Mouse (Mus musculus) adrenal gland, postnatal 25 days (tissue): ENCODE measurements at regions not wholly inside any gene's neighbourhood (a gene's known extent, or its start where the extent isn't known, plus 50 kb on each side); places are given as distances from the start of the nearest gene placed in this dataset.

Experiments used
- DNase-seq: peaks from one replicate; pipeline ENCODE4 v3.0.0; 2021; ENCODE audit warnings: mixed read lengths

DNA sequence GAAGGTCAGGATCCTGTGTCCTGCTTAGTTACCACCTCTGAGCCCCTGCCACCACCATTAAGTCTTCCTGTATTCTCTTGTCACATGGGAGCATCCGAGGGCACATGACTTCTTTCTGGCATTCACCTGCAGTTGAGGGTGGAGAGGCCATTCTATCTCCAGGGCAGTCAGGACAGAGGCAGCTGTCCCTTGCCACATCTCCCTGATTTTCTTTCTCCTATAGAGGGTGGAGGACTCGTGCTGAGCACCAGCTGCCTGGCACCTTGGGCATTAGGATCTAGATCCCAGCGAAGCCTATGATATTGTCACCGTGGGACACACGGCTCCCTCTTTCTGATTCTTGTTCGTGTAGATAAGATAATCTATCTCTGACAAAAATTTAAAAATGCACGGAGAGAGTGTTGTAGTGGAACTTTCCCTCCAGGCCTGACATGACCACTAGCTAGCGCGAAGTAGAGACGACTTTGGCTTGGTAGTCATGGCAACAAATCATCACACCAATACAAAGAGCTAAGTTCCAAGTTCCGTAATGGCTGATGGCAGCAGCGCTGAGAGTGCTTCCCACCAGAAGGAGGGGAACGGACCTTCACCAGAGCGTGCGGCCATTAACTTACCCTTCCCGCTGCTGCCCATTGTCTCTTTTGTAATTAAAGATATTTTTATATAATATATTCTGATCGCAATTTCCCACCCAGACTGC, 137.7 kb downstream of the Ipmk start:
- no peak for DNase-seq

DNA sequence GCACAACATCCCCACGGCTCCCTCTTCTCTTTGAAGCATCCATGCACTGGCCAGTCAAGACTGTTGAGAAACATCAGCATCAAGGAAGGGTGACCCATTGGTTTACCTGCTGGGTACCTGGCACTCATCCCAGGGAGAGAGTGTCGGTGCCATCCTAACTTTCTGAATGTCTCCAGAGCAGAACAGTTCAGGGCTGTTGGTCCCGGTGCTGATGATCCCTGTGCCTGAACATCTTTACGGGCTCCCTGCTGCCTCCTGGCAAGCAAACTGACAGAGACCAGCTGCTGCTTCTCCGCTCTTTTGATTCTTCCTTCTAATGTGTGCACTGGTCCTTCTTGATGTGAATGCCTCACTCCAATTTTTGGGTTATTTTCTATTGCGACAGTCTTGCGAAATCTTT, 142.2 kb downstream of the Ipmk start:
- DNase-seq, result no peak

DNA sequence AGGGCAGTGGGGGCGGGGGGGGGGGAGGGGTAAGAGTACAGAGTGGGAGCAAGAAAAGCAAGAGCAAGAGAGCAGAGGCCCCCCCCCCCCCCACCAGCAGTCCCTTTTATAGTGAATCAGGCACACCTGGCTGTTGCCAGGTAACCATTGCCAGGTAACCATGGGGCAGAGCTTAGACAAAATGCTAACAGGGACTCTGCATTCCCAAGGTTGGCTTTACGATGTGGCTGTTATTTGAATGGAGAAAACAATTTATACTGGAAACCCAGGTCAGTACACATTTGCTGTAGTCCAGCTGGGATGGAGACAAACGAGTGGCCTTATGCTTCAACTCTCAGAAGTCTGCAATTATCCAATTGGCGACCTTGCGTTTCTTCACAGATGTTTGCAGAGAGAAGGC, 154.5 kb downstream of the Ipmk start:
- no peak for DNase-seq

DNA sequence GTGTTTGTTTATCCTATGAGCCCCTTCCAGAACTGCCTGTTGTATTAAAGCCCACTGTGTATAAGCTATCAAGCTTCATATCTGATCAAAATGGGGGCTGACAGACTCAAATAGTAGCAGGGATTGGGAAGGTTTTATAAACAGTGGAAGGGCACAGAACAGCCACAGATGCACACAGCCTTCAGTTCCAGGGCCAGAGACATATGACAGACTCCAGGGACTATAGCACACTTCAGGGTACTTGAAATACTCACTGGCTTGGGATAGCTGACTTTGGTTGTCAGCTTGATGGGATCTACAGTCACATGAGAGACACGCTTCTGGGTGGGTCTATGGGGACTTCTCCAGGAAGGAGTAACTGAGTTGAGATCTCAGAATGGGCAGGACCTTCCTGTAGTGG, 156.7 kb downstream of the Ipmk start:
- no peak for DNase-seq

DNA sequence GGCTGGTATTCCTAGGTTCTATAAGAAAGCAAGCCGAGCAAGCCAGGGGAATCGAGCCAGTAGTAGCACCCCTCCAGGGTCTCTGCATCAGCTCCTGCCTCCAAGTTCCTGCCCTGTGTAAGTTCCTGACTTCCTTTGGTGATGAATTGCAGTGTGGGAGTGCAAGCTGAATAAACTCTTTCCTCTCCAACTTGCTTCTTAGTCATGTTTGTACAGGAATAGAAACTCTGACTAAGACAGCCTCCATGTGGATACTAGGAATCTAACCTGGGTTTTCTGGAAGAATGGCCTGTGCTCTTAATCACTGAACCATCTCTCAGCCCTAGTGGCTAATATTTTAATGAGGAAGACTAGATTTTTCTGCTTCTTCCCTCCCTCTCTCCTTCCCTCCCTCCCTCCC, 177.7 kb downstream of the Ipmk start:
- DNase-seq, result no peak

DNA sequence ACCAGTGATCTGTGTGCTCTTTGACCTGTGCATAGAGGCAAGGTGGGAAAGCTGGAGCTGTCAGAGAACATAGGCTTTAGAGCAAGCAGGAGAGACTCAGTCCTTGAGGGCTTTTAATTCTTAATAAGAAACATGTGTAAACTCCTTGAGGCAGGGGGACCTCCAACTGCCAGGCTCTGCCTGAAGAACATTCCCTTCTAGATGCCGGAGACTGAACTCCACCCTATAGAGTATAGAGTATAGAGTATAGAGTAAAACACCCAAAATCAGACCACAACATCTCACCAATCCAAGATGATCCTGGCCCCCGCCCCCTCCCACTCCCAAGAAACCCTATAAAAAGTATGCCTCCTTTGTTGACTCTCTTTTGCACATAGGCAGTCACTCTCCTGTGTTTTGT, 186.2 kb downstream of the Ipmk start:
- DNase-seq, result no peak

DNA sequence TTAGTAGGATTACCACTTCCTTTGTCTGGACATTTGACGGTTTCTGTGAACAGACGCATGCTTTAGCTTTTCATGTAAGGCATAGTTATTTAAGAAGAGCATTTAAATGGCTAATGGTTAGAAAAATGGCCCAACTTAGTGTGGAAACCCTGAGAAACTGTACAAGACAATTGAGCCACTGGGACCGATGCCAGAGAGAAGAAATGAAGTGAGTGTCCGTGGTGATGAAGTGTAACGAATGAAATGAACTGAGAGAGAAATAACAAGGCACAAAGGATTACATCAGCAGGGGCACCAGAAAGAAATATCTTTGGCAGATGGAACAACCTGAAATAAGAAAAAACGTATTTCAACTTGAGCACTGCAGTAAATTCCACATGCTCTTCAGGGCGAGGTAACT, 197.9 kb downstream of the Ipmk start:
- DNase-seq, result no peak

DNA sequence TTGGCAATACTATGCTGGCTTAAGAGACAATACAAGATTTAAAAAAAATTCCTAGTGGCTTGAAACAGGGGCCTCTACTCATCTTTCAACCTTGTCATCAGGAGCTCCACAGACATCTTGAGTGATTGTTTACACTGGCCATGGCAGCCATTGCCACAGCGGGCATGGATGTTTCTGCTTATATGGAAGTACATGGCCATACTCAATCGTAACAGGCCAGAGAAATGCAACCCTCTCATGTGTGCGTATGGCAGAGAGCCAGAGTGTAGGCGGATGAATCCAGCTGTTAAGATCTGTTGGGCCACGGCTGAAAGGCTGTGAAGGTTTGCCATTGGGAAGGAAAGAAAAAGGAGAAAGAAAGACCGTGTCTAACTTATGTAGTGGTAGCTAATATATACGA, 198.9 kb downstream of the Ipmk start:
- no peak for DNase-seq

DNA sequence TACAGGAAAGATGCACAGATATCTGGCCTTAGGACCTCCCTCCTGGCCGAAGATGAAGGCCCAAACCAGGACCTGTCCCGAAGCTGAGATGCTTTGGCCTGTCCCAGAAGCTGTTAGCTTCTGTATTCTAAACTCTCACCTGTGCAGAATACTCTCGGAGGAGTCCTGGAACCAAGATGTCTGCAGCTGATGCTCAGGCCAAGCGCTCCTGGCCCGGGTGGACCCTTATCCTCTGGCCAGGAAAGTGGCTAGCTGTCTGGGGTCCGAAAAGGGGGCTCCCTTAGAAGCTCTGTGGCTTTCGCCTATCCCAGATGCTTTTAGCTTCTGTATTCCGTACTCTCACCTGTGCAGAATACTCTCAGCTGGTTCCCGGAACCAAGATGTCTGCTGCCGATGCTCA, 236.2 kb downstream of the Ipmk start:
- DNase-seq, result no peak

DNA sequence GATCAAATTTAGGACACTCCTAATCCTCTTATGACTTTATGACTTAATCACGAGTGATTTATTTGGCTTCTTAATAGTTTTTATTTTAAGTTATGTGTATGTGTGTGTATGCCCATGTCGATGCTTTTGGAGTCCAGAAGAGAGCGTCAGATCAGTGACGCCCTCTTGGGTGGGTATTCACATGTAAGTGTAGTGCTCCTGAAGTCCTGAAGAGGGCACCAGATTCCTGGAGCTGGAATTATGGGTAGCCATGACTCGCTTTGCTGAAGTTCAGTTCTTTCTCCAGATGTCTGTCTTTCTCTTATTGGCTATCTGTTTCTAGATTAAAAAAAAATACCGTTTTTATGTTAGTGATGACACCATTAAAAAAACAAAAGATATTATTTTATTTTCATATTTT, 251.0 kb downstream of the Ipmk start:
- DNase-seq, result no peak

DNA sequence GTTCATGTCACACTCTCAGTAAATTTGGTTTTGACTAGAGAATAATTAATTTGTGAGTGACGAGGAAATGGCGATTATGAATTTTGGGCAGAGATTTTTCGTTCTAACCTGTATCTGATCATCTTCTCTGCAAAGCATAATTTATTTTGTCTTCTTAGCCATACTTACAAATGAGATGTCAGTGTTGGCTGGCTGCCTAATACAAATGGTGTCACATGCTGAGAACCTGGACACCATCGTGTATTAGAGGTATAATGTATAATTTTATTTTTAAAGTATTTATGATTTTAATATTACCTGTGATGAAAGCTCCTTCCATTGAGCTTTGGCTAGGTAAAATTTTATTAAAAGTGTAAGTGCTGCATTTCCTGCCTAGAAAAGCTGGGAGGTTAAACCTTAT, 266.2 kb downstream of the Ipmk start:
- no peak for DNase-seq

DNA sequence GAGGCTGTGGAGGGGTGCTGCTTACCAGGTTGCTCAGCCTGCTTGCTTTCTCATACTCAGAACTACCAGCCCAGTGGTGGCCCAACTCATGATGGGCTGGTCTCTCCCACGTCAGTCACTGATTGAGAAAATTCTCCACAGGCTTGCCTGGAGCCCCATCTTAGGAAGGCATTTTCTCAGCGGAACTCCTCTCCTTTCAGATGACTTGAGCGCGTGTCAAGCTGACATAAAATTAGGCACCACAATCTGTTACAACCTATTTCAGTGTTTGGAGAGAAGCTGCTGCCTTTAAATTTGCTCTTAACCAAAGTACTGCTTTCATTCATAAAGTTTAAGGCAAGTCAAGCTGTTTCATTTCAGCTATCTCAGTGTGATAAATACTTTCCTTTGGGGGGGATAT, 269.6 kb downstream of the Ipmk start:
- DNase-seq, result no peak

DNA sequence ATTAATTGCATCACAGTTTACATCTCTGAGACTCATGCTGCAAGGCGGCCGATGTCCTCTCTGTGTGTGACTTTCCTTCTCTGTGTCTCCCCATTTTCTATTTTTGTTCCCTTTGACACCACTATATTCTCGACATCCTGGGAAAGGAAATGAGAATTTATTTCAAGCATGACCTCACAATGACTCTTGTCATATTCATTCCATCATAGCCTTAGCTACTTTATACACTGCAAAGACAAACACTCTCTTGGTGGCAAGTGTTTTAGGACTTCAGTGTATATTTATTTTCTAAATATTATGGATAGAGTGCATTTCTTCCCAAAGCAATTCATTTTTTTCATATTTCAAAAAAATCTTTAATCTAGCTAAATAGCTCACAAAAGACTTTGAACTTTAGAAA, 298.5 kb downstream of the Ipmk start:
- DNase-seq, result no peak

DNA sequence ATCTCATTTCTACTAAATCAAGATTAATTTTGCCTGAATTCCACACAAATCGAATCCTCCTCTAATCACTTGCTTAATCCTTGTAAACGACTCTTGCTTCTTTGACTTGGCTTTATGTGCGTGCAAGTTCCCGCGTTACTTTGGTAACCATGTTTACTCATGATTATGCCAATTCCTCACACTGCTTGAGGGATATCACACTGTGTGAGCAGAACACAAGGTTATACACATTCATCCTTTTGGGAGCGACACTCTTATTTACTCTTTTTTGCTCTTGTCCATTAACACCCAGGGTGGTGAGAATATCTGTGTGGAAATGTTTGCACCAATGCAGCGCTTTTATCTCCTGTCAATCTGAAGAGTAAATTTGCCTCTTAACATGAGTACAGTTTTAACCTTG, 310.0 kb downstream of the Ipmk start:
- DNase-seq, result no peak

DNA sequence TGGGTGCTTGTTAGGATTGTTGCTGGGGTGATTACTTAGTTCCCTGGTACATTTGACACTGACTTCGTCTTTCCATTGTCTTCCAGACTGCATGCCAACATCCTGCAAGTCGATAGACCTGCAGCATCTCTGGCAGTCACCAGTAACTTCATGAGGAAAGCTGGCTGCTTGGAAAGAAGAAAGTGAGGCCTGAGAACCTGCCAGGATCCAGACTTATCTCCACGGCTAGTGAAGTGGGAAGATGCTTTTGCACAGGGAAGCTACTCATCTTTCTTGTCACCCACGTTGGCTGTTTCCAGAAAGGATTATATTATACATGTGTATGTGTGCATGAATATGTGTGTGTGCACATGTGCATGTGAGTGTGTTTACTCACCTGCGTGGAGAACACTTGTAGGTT, 316.0 kb downstream of the Ipmk start:
- DNase-seq, result no peak

DNA sequence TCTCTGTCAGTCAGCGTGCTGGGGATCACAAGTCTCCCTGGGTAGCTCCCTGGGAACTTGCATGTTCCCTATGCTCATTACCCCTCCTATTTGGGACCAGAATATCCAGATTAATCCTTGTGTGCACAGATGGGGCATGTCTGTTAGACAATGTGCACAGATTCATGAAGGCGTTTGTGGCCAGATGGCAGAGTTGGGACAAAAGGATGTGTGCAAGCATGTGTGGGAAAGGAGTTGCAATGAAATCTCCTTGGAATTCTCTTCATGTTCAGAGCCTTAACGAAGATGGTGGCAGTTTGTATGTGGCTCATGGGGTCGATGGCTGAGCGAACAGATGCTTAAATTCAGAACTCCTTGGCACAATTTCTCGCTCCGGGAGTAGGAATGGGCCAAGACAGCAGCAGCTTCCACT, 319.6 kb downstream of the Ipmk start:
- no peak for DNase-seq

DNA sequence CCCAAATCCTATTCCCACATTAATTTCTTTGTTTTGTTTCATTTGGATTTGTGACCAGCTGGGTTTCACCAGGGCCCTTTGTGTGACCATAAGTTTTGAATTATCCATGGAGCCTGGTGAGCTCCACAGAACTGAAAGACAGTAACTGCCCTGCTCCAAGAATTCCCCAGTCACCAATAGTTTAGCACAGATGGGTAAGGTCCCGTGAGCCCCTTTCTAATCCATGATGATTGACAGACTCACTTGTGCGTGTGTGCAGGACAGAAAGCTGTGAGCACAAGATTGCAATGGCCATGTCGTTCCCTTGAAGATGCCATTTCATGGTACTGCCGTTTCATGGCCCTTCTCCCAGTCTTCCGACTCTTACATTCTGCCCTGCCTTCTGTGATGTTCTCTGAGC, 331.7 kb downstream of the Ipmk start:
- no peak for DNase-seq

DNA sequence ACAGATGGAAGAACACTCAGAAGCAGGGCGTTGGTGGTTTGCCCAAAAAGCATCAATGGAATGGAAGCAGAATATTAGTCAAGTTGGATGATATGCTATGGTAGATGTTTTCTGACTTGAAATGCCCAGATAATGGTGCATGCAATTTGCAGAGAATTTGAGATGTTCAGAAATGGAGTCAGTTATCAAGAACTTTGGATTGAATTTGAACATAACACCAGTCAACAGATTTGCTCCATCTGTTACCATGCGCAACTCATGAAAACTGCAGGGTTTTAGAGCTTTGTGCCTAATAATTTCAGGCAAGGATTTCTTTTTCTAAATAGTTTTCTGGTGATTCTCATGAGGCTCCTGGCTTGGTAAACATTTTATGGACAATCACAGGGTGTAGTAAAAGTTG, 365.9 kb downstream of the Ipmk start:
- DNase-seq, result no peak

DNA sequence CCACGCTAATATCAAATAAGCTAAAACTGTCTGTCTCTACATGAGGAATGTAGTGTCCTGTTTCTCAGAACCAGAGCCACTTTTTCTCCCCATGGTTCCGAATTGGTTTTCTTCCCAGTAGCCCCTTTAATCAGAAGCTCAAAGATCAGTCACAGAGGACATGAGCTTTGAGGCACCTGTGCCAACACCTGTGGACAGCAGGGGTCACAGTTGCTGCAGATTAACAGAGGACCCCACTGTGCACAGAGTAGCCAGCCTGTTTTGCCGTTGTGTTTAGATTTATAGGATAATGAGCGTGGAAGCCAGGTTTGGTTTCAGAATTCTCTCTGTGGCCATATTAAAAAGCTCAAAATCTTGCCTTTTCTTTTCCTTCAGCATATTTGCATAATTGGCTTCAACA, 380.2 kb downstream of the Ipmk start:
- no peak for DNase-seq

DNA sequence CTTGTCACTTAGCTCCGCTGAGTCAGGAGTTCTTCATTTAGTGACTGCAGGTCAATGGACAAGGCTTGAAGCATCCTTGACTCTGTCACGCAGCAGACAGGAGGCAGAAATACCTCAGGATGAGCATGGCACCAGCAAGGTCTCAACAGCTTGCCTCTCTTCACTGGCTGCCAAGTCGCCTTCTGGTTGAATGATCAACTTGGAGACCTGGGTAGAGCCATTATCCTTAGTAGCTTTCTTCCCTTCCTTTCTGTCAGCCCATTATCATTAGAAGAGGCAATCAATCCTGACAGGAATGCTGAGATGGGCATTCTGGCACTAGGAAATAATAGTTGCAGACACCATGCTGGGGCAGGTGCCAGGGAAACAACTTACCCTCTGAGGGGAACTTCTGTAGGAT, 386.3 kb downstream of the Ipmk start:
- no peak for DNase-seq

DNA sequence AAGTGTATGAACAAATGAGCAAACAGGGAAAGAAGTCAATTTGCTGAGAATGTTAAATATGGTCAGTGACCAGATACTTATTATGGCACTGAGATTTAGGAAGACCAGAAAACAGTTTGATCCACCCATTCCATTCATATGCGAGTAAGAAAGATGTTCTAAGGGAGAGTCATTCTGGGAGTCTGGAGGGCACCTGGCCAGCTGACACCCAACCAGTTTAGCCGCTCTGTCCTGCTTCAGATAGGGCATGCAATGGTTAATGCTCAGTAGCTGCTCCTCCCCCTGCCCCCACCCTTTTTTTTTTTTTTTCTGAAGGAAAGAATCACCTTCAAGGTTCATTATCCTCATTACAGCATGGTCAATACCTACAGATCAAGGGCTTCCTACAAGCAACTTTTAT, 386.9 kb downstream of the Ipmk start:
- no peak for DNase-seq

DNA sequence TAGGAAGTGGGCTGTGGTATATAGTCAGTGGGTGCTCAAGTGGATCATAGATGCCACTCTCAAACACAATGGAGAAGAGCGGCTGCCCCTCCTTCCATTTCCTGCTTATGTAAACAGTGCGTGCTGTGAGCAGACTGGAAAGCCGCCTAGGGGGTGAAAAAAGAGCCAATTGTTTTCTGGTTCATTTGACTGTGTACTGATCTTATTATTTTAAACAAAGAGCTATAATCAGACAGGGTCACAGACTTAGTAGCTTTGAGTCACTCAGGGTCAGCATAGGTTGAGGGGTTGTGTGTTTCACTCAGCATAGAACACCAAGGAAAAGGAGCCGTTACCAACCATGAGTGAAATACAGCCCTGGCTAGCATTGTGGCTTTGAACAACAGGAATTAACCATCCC, 390.7 kb downstream of the Ipmk start:
- no peak for DNase-seq

DNA sequence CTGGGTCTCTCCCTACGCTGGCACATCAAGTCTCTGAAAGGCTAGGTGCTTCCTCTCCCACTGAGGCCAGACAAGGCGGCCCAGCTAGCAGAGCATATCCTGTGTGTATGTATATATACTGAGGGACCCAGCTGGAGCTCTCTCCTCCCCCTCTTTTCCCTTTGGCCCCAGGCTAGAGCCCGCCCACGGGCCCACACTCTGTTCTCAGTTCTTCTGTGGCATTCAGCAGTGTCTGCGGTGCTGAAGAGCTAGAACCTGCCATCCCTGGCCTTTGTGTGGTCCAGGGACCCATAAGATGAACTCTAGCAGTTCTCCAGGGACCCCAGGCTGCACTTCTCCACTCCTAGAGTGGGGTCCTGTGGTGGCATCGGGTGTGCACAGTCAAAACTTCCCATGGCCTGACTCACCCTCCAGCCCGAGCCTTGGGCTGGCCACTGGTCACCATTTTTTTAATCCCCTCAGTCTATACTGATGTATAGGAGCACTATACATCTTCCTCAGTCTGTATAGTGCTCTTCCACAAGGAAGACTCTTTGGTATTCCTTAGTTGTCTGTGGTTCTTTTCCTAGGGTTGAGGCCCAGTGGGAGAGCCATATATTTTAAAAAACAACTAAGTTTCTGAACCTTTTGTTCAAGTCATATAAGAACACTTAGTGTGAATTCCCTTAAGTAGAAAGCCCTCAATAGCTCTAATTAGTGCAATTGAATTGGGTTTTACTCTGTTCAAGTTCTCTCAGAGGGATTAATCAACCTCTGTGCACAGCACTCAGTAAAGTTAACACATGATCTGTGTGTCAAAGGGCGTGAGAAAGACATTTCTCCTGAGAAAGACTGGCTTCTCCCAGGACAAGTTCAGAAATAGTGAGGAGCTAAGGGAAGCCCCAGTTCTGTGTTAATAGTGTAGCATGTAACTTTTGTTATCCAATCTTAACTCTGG, 401.3 kb downstream of the Ipmk start:
- DNase-seq, result no peak

DNA sequence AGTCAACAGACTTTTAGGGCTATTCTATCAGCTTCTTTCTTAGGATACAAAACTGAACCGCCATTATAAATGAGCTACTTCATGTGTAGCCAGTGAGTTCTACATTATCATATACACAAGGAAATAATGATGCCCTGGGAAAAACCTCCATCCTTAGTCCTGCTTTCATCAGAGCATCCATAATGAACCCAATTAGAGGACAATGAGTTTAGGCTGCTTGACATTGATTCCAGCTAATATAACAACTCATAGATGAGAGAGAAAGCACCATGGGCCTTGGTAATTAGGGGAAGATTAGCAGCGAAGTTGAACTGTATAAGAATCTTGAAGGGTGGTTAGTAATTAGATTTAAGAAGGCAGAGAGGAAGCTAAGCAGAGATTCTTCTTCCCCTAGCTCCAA, 405.7 kb downstream of the Ipmk start:
- no peak for DNase-seq
